Mouse (Mus musculus): ENCODE results near the gene Id3. TPM values are rescaled to one million over a fixed set of nuclear protein-coding genes. Genes with fewer than 3 reads are reported as not detected.

The Id3 gene
- polyA plus RNA-seq (2021; fragmentation: Nextera tagmentation) = 114 and 124 TPM in 2 replicates
- long read RNA-seq, experiment 1, transcript Id3-201 (3 exons, 1,278 nt) = major isoform, 59 of 67 reads
- long read RNA-seq, experiment 1, partial matches to known transcripts = 1 of 67 reads
- long read RNA-seq, experiment 1, other reads (novel, unspliced or antisense) = 4 of 67 reads
- long read RNA-seq, experiment 2, transcript Id3-201 (3 exons, 1,278 nt) = major isoform, 141 of 146 reads
- long read RNA-seq, experiment 2, partial matches to known transcripts = 4 of 146 reads
- long read RNA-seq, experiment 2, other reads (novel, unspliced or antisense) = 0 of 146 reads

DNA sequence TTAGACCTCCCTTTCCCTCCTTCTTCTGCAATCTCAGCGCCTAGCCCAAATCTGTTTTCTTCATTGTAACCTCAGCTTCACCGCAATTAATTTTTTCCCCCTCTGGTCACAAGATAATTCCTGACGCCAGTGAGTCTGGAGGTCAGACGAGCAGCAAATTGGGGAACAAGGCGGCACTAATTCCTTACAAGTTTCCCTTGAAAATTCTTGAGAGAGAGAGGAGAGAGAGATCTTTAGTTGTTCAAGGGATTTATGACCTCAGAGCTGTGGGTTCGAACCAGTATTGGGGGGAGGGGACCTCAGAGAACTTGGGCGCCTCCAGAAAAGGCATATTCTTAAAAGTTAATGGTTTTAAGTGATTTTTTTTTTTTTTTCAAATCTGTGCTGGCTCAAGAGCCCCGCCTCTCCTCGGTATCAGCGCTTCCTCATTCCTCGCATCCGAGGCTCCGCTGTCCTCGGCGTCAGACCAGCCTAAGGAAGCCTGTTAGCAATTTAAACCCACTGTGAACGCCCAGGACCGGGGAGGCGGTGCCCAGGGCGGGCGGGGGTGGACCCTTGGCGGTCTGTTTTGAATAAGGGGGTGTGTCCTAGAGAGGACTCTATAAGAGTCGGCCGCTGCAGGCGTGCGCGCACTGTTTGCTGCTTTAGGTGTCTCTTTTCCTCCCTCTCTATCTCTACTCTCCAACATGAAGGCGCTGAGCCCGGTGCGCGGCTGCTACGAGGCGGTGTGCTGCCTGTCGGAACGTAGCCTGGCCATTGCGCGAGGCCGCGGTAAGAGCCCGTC lies at the start of gene Id3:
Gene Id3, plus strand, starts transcription at position 305 of the 784 bp plus-strand sequence.

DNA sequence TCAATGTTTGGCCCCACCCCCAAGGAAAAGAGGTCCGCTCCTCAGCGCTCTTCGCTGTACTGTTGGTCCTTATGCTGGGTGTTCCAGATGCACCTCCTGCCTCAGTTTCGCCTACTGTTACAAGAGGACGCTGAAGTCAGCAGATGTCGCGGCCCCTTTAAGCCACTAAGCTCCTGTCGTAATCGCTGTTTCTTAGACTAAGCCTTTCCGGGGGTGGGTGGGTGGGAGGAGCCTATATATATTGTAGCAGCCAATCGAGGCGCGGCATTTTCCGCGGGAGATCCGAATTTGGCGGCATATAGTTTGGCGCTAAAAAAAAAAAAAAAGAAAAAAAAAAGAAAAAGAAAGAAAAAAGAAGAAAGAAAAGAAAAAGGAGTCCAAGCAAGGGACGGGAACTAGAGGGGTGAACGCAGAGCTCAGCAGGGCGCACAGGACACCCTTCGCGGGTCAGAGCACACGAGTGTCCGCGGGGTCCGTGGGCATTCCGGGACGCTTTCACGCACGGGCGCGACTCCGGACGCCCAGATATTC lies 28.8 kb downstream of the Id3 start, which contains the start of gene E2f2:
Gene E2f2, plus strand, starts transcription at position 384 of the 531 bp plus-strand sequence.

Other genes starting within 250 kb of the Id3 start
- 0.09 and 0.10 TPM in 2 replicates for gene Cnr2, start 248.1 kb upstream of the Id3 start, polyA plus RNA-seq (2021; fragmentation: Nextera tagmentation)
- gene Fuca1, start 222.8 kb upstream of the Id3 start, polyA plus RNA-seq (2021; fragmentation: Nextera tagmentation) = 40.3 and 75.4 TPM in 2 replicates
- gene Hmgcl, start 197.0 kb upstream of the Id3 start, polyA plus RNA-seq (2021; fragmentation: Nextera tagmentation) = 76.6 and 102 TPM in 2 replicates
- gene Gale, start 179.8 kb upstream of the Id3 start, polyA plus RNA-seq (2021; fragmentation: Nextera tagmentation) = 12.8 and 14.4 TPM in 2 replicates
- gene Lypla2, start 170.9 kb upstream of the Id3 start, polyA plus RNA-seq (2021; fragmentation: Nextera tagmentation) = 34.5 and 75.6 TPM in 2 replicates
- gene Pithd1, start 156.2 kb upstream of the Id3 start, polyA plus RNA-seq (2021; fragmentation: Nextera tagmentation) = 146 and 163 TPM in 2 replicates
- gene Eloa, start 121.7 kb upstream of the Id3 start, polyA plus RNA-seq (2021; fragmentation: Nextera tagmentation) = 8.3 and 9.2 TPM in 2 replicates
- gene Rpl11, start 90.1 kb upstream of the Id3 start, polyA plus RNA-seq (2021; fragmentation: Nextera tagmentation) = 1,300 and 1,470 TPM in 2 replicates
- gene E2f2, start 28.9 kb downstream of the Id3 start, polyA plus RNA-seq (2021; fragmentation: Nextera tagmentation) = 0.15 and 0.68 TPM in 2 replicates
- gene Asap3, start 62.9 kb downstream of the Id3 start, polyA plus RNA-seq (2021; fragmentation: Nextera tagmentation) = 0.43 and 0.50 TPM in 2 replicates
- gene Tcea3, start 104.2 kb downstream of the Id3 start, polyA plus RNA-seq (2021; fragmentation: Nextera tagmentation) = 0.91 and 1.6 TPM in 2 replicates
- 8.5 and 9.8 TPM in 2 replicates for gene Zfp46, start 141.2 kb downstream of the Id3 start, polyA plus RNA-seq (2021; fragmentation: Nextera tagmentation)
- gene Hnrnpr, start 167.4 kb downstream of the Id3 start, polyA plus RNA-seq (2021; fragmentation: Nextera tagmentation) = 73.7 and 76.1 TPM in 2 replicates